Mouse (Mus musculus) cerebellum, adult 2 months (tissue): ENCODE measurements at regions not wholly inside any gene's neighbourhood (a gene's known extent, or its start where the extent isn't known, plus 50 kb on each side); places are given as distances from the start of the nearest gene placed in this dataset.

Source experiments
- DNase-seq, 2 experiments: peaks; one replicate each; pipeline ENCODE4 v3.0.0; 2021
- H3K27ac ChIP-seq: fragments of 200-500 bp; 2 replicates; pipeline ENCODE4 v1.5.1; 2012; ENCODE audit warnings: low read length, control low read depth, inconsistent platforms; ENCODE audit not compliant: insufficient read depth
- H3K27me3 ChIP-seq: fragments of 200-500 bp; 2 replicates; pipeline ENCODE4 v1.6.1; 2012; ENCODE audit warnings: inconsistent platforms, mild to moderate bottlenecking, low read length, moderate library complexity; ENCODE audit not compliant: control insufficient read depth, insufficient read depth
- H3K4me1 ChIP-seq: fragments of 200-500 bp; 2 replicates; pipeline ENCODE4 v1.6.1; 2011; ENCODE audit warnings: low read length; ENCODE audit not compliant: control insufficient read depth, insufficient read depth
- H3K4me3 ChIP-seq: fragments of 200-500 bp; replicated peaks from 2 replicates; pipeline ENCODE3; 2011; ENCODE audit warnings: mild to moderate bottlenecking, low read depth, low read length, control low read depth; ENCODE audit not compliant: insufficient read depth
- CTCF ChIP-seq: fragments of 200-500 bp; IDR thresholded peaks from 2 replicates; pipeline ENCODE4 v1.5.1; 2011; ENCODE audit warnings: low read depth, mild to moderate bottlenecking, control low read depth, low read length, moderate library complexity, borderline replicate concordance; ENCODE audit not compliant: insufficient read depth
- POLR2A ChIP-seq: fragments of 200-500 bp; IDR thresholded peaks from 2 replicates; pipeline ENCODE4 v1.6.1; 2011; ENCODE audit warnings: low read length, control low read depth, borderline replicate concordance; ENCODE audit not compliant: insufficient read depth
- WGBS: fragments of 180-500 bp; shearing (Covaris S2); methylation state at CpG from one replicate; pipeline ENCODE4 v1.1.7; 2018; 5-methylcytosine and 5-hydroxymethylcytosine counted together

GRCm38 (mm10) chr14:61904426-61905124 lies 297.3 kb downstream of the Kcnrg start:
- 65% methylated on average over 4 of the region's 4 CpGs for WGBS
- H3K4me3 ChIP-seq: no peak overlapping the region
- no peak for TF ChIP-seq CTCF
- TF ChIP-seq POLR2A: no peak
- H3K27me3 ChIP-seq: no peaks in the 10 kb centered on the region
- no peaks in the 10 kb centered on the region for H3K4me1 ChIP-seq
- DNase-seq: no peak
- H3K27ac ChIP-seq: no peak overlapping the region

DNA sequence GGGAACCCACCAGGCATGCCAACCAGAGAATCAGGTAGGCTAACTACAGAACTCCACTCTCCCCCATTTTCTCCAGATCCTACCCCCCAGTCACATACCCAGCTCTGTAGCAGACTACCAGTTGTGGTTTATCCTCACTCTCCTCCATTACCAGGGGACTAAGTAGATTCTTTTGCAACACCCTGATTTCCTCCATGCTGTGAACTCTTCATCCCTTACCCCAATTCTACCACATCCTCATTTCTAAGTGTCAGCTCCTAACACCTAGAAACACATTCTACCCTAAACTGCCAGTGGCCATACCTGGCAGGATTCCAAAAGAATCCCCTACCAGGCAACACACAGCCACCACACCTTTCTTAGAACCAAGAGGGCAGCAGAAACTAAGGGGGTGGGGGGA lies 310.9 kb downstream of the Kcnrg start:
- H3K4me1 ChIP-seq: no peaks in the 10 kb centered on the region
- H3K27me3 ChIP-seq: no peaks in the 10 kb centered on the region; the same call in 1 of the 2 replicates
- DNase-seq: no peak
- no peak overlapping the region for H3K4me3 ChIP-seq
- no peak overlapping the region for H3K27ac ChIP-seq
- TF ChIP-seq CTCF (no peak), POLR2A (no peak)

- 78% methylated on average over 8 of the region's 8 CpGs for WGBS
- no peaks in the 10 kb centered on the region for H3K4me1 ChIP-seq
- no peak overlapping the region for H3K27ac ChIP-seq
- no peaks in the 10 kb centered on the region for H3K27me3 ChIP-seq
- DNase-seq: no peak
- no peak overlapping the region for H3K4me3 ChIP-seq
- no peak for TF ChIP-seq POLR2A
- no peak for TF ChIP-seq CTCF
Measured at GRCm38 (mm10) chr14:61931811-61932210, 324.6 kb downstream of the Kcnrg start.

DNA sequence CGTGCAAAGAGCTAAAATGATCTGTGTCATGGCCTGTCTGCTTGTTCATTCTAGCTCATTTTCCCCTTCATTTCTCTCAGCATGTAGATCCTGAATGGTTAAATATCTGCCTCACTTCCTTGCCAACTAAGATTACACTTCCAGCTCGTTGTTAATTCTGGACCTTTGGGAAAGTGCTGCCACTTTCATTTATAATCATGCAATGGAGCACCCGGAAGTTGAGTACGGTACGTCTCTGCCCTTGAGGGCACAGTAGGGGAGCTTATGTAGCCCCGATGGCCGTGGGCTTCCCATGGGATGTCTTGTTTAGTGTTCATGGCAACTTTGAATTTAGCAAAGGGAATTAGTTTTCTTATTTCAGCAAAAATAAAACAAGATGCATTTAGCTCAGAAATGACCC lies 334.4 kb downstream of the Kcnrg start:
- Histone ChIP-seq H3K4me1 (no peaks in the 10 kb centered on the region), H3K27me3 (no peaks in the 10 kb centered on the region), H3K27ac (no peak overlapping the region), H3K4me3 (no peak overlapping the region)
- no peak for TF ChIP-seq POLR2A
- TF ChIP-seq CTCF: no peak
- no peak for DNase-seq
- WGBS: 6% methylated on average over 7 of the region's 7 CpGs

DNA sequence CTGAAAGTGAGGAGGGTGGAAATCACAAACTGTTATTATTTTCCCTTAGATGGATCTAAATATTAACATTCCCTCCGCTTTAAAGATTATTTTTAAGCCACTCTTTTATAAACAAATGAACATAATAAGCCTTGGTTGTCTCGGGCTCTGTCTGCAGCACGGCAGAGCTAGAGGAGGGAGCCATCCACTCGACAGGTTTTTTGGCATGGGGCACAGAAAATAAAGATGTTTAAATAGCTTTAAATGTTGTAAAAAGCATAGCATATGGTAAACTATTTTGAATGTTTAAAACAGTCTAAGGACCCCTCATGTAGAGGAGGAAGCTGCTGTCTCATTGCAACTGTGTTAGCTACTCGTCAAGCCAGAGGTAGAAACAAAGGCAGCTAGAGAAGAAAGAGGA lies 338.4 kb downstream of the Kcnrg start:
- H3K4me3 ChIP-seq: no peak overlapping the region
- H3K4me1 ChIP-seq: no peaks in the 10 kb centered on the region
- DNase-seq: no peak
- no peak overlapping the region for H3K27ac ChIP-seq
- WGBS: 47% methylated on average over 5 of the region's 5 CpGs
- TF ChIP-seq CTCF (no peak), POLR2A (no peak)
- H3K27me3 ChIP-seq: no peaks in the 10 kb centered on the region

GRCm38 (mm10) chr14:61949446-61949845 lies 342.2 kb downstream of the Kcnrg start:
- no peak overlapping the region for H3K27ac ChIP-seq
- DNase-seq: no peak
- 48% methylated on average over 6 of the region's 6 CpGs for WGBS
- H3K4me3 ChIP-seq: no peak overlapping the region
- no peaks in the 10 kb centered on the region for H3K4me1 ChIP-seq
- no peaks in the 10 kb centered on the region for H3K27me3 ChIP-seq
- no peak for TF ChIP-seq CTCF
- TF ChIP-seq POLR2A: no peak

GRCm38 (mm10) chr14:61950004-61950403 lies 342.4 kb upstream of the Rnaseh2b start:
- WGBS: 9% methylated on average over 3 of the region's 3 CpGs

DNA sequence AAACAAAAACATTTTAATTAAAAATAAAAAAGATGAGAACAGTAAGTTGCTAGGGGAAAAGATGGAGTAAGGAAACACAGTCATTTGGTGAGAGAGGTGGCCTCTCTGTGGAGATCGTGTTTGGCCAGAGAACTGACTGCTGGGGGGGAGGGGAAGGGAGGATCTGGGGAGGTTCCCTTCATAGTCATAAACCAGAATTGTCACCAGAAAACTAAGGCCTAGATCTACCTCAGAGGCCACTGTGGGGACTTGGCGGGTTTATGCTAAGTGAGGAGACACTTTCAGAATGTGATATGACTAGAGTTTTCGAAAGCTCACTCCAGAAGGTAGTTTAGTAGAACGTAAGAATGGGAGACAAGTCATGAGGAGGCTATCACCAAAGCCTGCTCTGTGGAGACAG lies 339.4 kb upstream of the Rnaseh2b start:
- no peak for TF ChIP-seq POLR2A
- no peak for TF ChIP-seq CTCF
- WGBS: 93% methylated on average over 4 of the region's 4 CpGs
- Histone ChIP-seq H3K27ac (no peak overlapping the region), H3K4me3 (no peak overlapping the region), H3K4me1 (no peaks in the 10 kb centered on the region), H3K27me3 (no peaks in the 10 kb centered on the region)
- DNase-seq: no peak

More at GRCm38 (mm10) chr14:61950004-61950403, 342.4 kb upstream of the Rnaseh2b start:
- H3K27me3 ChIP-seq: no peaks in the 10 kb centered on the region
- TF ChIP-seq CTCF (no peak), POLR2A (no peak)
- DNase-seq: no peak
- no peak overlapping the region for H3K27ac ChIP-seq
- H3K4me1 ChIP-seq: no peaks in the 10 kb centered on the region
- H3K4me3 ChIP-seq: no peak overlapping the region
